ENCODE assay signal across 29 mouse cellular contexts in genomic region chr5:114827427-114827826, GRCm38 (mm10). TPM values are rescaled to one million over a fixed set of nuclear protein-coding genes. Genes with fewer than 3 reads are reported as not detected.
A peak's percentile ranks its signal among the peaks of the same experiment; 100 is the strongest.
DNase-seq lines count a peak whose midpoint lies in the region; TF ChIP-seq lines count a peak whose summit lies in the region.
"Had no signal": no experiment of that assay in that cellular context is flagged by ENCODE, and none has a peak within 500 bp of the region (broad histone marks: within the 10 kb centered on the region; RNA-seq: fewer than 3 reads in every experiment).

No protein-coding gene starts in this region.

- TF ChIP-seq CTCF in bone marrow macrophage, adult 2 months (IDR thresholded peaks at IDR 0.05; ENCODE audit: low read depth, low read length) = no peak

- H3K27ac ChIP-seq in bone marrow macrophage, adult 2 months (ENCODE audit: insufficient read depth, low read depth, low read length) = peak overlapping the region; percentile 66
- H3K27ac ChIP-seq: hindbrain, embryonic 15.5 days; limb, embryonic 10.5 days; midbrain, embryonic 15.5 days; neural tube, embryonic 15.5 days; stomach, postnatal 0 days had no signal

- peaks cover 24% of the 10 kb centered on the region for H3K4me1 ChIP-seq in bone marrow macrophage, adult 2 months (ENCODE audit: control insufficient read depth, insufficient read depth, low read length)
- H3K4me1 ChIP-seq: midbrain, embryonic 15.5 days had no signal

- DNase-seq in adrenal gland, postnatal 36 days = peak; percentile 27 to 47
- no peak for DNase-seq in adrenal gland, adult 18-20 months (ENCODE audit: low spot score in 2 of 2)
- DNase-seq in lung, postnatal 10 days = peak; percentile 32
- DNase-seq in lung, postnatal 25 days (ENCODE audit: low spot score) = no peak
- peak; percentile 29 for DNase-seq in yolk sac, embryonic 10.5 days (ENCODE audit: low spot score)
- DNase-seq in testis, postnatal 10 days (ENCODE audit: low spot score) = no peak
- DNase-seq in right cerebral cortex, postnatal 10 days (ENCODE audit: low spot score in 2 of 2) = no peak
- DNase-seq: cerebellum, adult 8-10 months; lung, embryonic 14.5 days; right cerebral cortex, postnatal 25 days; thymus, postnatal 14 days had no signal

- H3K4me3 ChIP-seq in bone marrow macrophage, adult 2 months (ENCODE audit: insufficient read depth, low read length) = peak overlapping the region; percentile 18; the same call in 1 of the 2 replicates
- H3K4me3 ChIP-seq: hindbrain, embryonic 15.5 days; limb, embryonic 10.5 days; midbrain, embryonic 15.5 days; neural tube, embryonic 15.5 days had no signal

- no peak for TF ChIP-seq POLR2A in bone marrow macrophage, adult 2 months (IDR thresholded peaks at IDR 0.05; ENCODE audit: borderline replicate concordance, low read depth, low read length)

RNA-seq across cellular contexts. Expression of gene 1500011B03Rik, which starts 4.2 kb away (rescaled TPM):
- total RNA-seq in adrenal gland, postnatal 36 days (2021) = 10 to 100 TPM; 32.2 to 40.7 TPM
- 10 to 100 TPM; 27.9 to 38.5 TPM for total RNA-seq in adrenal gland, adult 18-20 months (2021)
- polyA plus RNA-seq in bone marrow macrophage, adult 2 months (2012; ENCODE audit: insufficient read depth, insufficient read length, missing spikeins) = 32.9 and 35.7 TPM in 2 replicates

RNA-seq across cellular contexts. Expression of gene 4930519G04Rik, which starts 26.0 kb away (rescaled TPM):
- total RNA-seq in adrenal gland, postnatal 36 days (2021) = not detected
- total RNA-seq in adrenal gland, adult 18-20 months (2021) = not detected
- not detected in 2 replicates for polyA plus RNA-seq in bone marrow macrophage, adult 2 months (2012; ENCODE audit: insufficient read depth, insufficient read length, missing spikeins)
- total RNA-seq: gastrocnemius, adult 8-10 months; heart, adult 18-20 months; heart, postnatal 25 days; layer of hippocampus, postnatal 10 days; left cerebral cortex, adult 8-10 months; megakaryocyte-erythroid progenitor cell, adult 5-6 weeks had no signal
- polyA plus RNA-seq: embryonic facial prominence, embryonic 10.5 days; forebrain, embryonic 11.5 days; hindbrain, embryonic 15.5 days; intestine, embryonic 16.5 days; kidney, embryonic 14.5 days; large intestine, adult 2 months; limb, embryonic 10.5 days; liver, embryonic 11.5 days; lung, embryonic 14.5 days; midbrain, embryonic 15.5 days; neural tube, embryonic 15.5 days; stomach, postnatal 0 days had no signal

RNA-seq across cellular contexts. Expression of gene Gm9936, which starts 31.1 kb away (rescaled TPM):
- total RNA-seq in adrenal gland, postnatal 36 days (2021) = not detected
- total RNA-seq in adrenal gland, adult 18-20 months (2021) = not detected
- polyA plus RNA-seq in bone marrow macrophage, adult 2 months (2012; ENCODE audit: insufficient read depth, insufficient read length, missing spikeins) = not detected in 2 replicates
- total RNA-seq: gastrocnemius, adult 8-10 months; heart, adult 18-20 months; heart, postnatal 25 days; megakaryocyte-erythroid progenitor cell, adult 5-6 weeks had no signal
- polyA plus RNA-seq: kidney, embryonic 14.5 days; large intestine, adult 2 months; limb, embryonic 10.5 days; liver, embryonic 11.5 days; lung, embryonic 14.5 days had no signal

RNA-seq across cellular contexts. Expression of gene Git2, which starts 52.1 kb away (rescaled TPM):
- total RNA-seq in adrenal gland, postnatal 36 days (2021) = 10 to 100 TPM; 35.3 to 36.6 TPM
- total RNA-seq in adrenal gland, adult 18-20 months (2021) = 10 to 100 TPM; 33.8 to 36.8 TPM
- 111 and 116 TPM in 2 replicates for polyA plus RNA-seq in bone marrow macrophage, adult 2 months (2012; ENCODE audit: insufficient read depth, insufficient read length, missing spikeins)

RNA-seq across cellular contexts. Expression of gene Ankrd13a, which starts 53.0 kb away (rescaled TPM):
- total RNA-seq in adrenal gland, postnatal 36 days (2021) = 10 to 100 TPM; 68.6 to 91.4 TPM
- 10 to 100 TPM; 72.6 to 82.7 TPM for total RNA-seq in adrenal gland, adult 18-20 months (2021)
- 102 and 116 TPM in 2 replicates for polyA plus RNA-seq in bone marrow macrophage, adult 2 months (2012; ENCODE audit: insufficient read depth, insufficient read length, missing spikeins)

Comparison
In these comparisons a context has a peak if more than half of its experiments do, and no peak if none do; other contexts are left out.
1. DNase-seq: peak in adrenal gland, postnatal 36 days (2 of 2), lung, postnatal 10 days (single experiment) and yolk sac, embryonic 10.5 days (single experiment); none in adrenal gland, adult 18-20 months (0 of 2), lung, postnatal 25 days (single experiment), testis, postnatal 10 days (single experiment) and right cerebral cortex, postnatal 10 days (0 of 2).